Mouse (Mus musculus) heart, embryonic 11.5 days (tissue): ENCODE data around the gene Iqck. TPM values are rescaled to one million over a fixed set of nuclear protein-coding genes. Genes with fewer than 3 reads are reported as not detected.

Experiments
- ATAC-seq: fragments of 200-750 bp; cut with Nextera tagmentation; replicated peaks from 2 replicates; pipeline ENCODE4 v1.8.0; 2017; ENCODE audit warnings: moderate library complexity; ENCODE audit not compliant: insufficient number of reproducible peaks, low FRiP score, low TSS enrichment
- H3K27ac ChIP-seq: fragments of 300-500 bp; sonication (generic); 2 replicates; pipeline ENCODE4 v1.5.1; 2014; ENCODE audit warnings: mild to moderate bottlenecking, low read depth, low read length
- H3K27me3 ChIP-seq: fragments of 300-500 bp; sonication (generic); 2 replicates; pipeline ENCODE4 v1.6.1; 2014; ENCODE audit warnings: mild to moderate bottlenecking, low read length, mixed read lengths; ENCODE audit not compliant: control insufficient read depth, insufficient read depth
- H3K36me3 ChIP-seq: fragments of 300-500 bp; sonication (generic); 2 replicates; pipeline ENCODE4 v1.6.1; 2014; ENCODE audit warnings: mild to moderate bottlenecking, low read length, moderate library complexity, mixed read lengths; ENCODE audit not compliant: control insufficient read depth, insufficient read depth
- H3K4me1 ChIP-seq: fragments of 300-500 bp; sonication (generic); 2 replicates; pipeline ENCODE4 v1.6.1; 2014; ENCODE audit warnings: low read length; ENCODE audit not compliant: control insufficient read depth, insufficient read depth
- H3K4me2 ChIP-seq: fragments of 300-500 bp; sonication (generic); 2 replicates; pipeline ENCODE4 v1.6.1; 2014; ENCODE audit warnings: mild to moderate bottlenecking, moderate library complexity
- H3K4me3 ChIP-seq: fragments of 300-500 bp; sonication (generic); 2 replicates; pipeline ENCODE4 v1.5.1; 2014; ENCODE audit warnings: low read depth, low read length
- H3K9ac ChIP-seq: fragments of 300-500 bp; sonication (generic); 2 replicates; pipeline ENCODE4 v1.6.1; 2014; ENCODE audit warnings: mild to moderate bottlenecking, low read depth, low read length, moderate library complexity
- H3K9me3 ChIP-seq: fragments of 300-500 bp; sonication (generic); replicated peaks from 2 replicates; pipeline ENCODE4 v1.6.1; 2016; ENCODE audit warnings: low read length; ENCODE audit not compliant: control insufficient read depth
- WGBS: fragments of 180-500 bp; shearing (Covaris S2); extraction: QIAGEN DNeasy Blood & Tissue Kit; methylation state at CpG from one replicate; pipeline ENCODE4 v1.1.7; 2014; ENCODE audit not compliant: insufficient replicate concordance; 5-methylcytosine and 5-hydroxymethylcytosine counted together
- polyA plus RNA-seq: library from polyadenylated mRNA; unstranded; fragments of >200 nt; fragmentation: Nextera tagmentation; extraction: Ambion mirVana; gene quantifications from 2 replicates; pipeline ENCODE4 v1.2.1, GENCODE M21; 2014

The Iqck gene
- polyA plus RNA-seq, 1 experiment from 2014 or later, result 1.2 TPM

DNA sequence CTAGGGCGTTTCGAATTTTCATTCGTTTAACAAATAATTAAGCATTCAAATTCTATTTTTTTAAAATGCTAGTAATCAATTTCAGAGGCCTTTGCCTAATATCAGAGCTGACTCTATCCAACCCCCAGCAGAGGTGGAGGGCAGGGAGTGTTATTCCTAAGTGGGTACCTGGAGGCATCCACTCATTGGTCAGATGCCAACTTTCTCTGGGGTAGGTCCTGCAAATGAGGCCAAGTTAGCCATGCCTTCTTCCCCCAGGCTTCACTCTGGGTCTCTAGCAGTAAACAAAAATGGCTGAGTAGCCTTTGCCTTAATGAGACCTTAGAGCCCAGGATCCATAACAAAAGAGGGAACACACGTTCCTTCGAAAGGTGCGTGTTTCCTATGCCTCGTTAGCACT is 123.6 kb downstream of the Iqck start:
- no peak overlapping the region for H3K27ac ChIP-seq
- H3K4me1 ChIP-seq, result peaks cover 5% of the 10 kb centered on the region; the same call in 1 of the 2 replicates
- no peak overlapping the region for H3K9ac ChIP-seq
- no peaks in the 10 kb centered on the region for H3K36me3 ChIP-seq
- H3K4me2 ChIP-seq, result no peak overlapping the region
- 77% methylated on average over 7 of the region's 7 CpGs for WGBS
- no peak for ATAC-seq
- H3K9me3 ChIP-seq, result no peaks in the 10 kb centered on the region
- H3K4me3 ChIP-seq, result no peak overlapping the region
- no peaks in the 10 kb centered on the region for H3K27me3 ChIP-seq

DNA sequence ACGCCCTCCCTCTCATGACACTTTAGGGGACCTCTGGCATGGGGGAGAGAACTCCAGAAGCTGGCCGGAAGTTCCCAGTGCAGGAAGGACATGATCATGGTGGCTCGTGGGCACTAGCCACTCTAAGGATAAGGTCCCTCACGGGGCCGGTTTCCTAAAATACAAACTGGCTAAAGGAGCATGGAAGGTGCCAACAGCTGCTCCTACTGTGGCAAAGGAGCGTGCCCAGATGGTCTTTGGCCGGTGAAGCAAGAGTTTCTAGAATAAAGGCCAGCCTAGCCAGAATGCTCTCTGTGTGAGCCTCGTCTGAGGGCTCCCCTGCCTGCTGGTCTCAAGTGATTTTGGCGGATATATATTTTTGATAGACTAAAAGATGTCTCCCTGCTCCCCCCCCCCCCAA is 124.2 kb downstream of the Iqck start:
- H3K27ac ChIP-seq, result no peak overlapping the region
- H3K4me3 ChIP-seq, result no peak overlapping the region
- H3K4me2 ChIP-seq, result no peak overlapping the region
- H3K36me3 ChIP-seq, result no peaks in the 10 kb centered on the region
- 70% methylated on average over 9 of the region's 9 CpGs for WGBS
- H3K9me3 ChIP-seq, result no peaks in the 10 kb centered on the region
- H3K4me1 ChIP-seq, result peaks cover 5% of the 10 kb centered on the region; the same call in 1 of the 2 replicates
- H3K27me3 ChIP-seq, result no peaks in the 10 kb centered on the region
- ATAC-seq, result no peak
- no peak overlapping the region for H3K9ac ChIP-seq

DNA sequence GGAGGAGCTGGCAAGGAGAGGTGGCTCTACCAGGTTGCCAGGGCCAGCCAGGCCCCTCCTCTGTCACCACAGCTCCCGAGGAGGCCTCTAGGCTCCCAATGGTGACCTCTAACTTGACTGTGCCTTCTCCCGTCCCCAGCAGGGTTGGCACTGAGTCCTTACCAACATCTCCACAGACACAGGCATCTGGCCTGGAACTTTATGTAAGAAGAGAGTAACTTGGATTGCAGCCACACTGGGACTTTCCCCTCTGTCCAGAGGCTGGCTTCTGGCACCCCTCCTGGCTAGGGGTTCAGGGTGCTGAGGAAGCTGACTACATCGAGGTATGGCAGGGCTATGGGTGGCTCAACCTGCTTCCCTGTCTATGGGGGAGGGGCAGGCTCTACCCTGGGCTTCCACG is 125.8 kb downstream of the Iqck start:
- no peak for ATAC-seq
- WGBS, result 82% methylated on average over 4 of the region's 4 CpGs

DNA sequence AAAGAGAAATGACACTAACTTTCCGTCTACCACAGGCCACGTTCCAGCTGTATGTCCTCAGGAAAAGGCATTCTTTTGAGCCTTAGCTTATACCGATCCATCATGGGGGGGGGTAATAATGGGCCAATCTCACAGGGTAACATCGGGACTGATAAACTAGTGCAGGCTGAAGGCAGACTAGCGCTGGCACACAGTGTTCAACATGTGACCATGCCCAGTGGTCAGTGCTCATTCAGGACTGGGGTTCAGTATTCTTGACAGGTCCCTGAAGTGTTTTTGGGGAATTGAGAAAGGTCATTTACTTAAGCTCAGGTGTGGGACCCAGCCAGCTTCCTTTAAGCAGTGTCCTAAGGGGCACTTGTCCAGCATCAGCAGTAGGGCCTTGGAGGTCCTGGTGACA is 126.3 kb downstream of the Iqck start:
- Histone ChIP-seq H3K27me3 (no peaks in the 10 kb centered on the region), H3K9ac (no peak overlapping the region), H3K4me1 (no peaks in the 10 kb centered on the region), H3K36me3 (no peaks in the 10 kb centered on the region), H3K9me3 (no peaks in the 10 kb centered on the region), H3K4me3 (no peak overlapping the region), H3K4me2 (no peak overlapping the region), H3K27ac (no peak overlapping the region)
- 83% methylated on average over 5 of the region's 5 CpGs for WGBS
- ATAC-seq, result no peak

More for the DNA sequence above, 125.8 kb downstream of the Iqck start:
- Histone ChIP-seq H3K4me1 (peaks cover 1% of the 10 kb centered on the region; the same call in 1 of the 2 replicates), H3K9me3 (no peaks in the 10 kb centered on the region), H3K27me3 (no peaks in the 10 kb centered on the region), H3K9ac (no peak overlapping the region), H3K36me3 (no peaks in the 10 kb centered on the region), H3K27ac (no peak overlapping the region), H3K4me3 (no peak overlapping the region), H3K4me2 (no peak overlapping the region)

DNA sequence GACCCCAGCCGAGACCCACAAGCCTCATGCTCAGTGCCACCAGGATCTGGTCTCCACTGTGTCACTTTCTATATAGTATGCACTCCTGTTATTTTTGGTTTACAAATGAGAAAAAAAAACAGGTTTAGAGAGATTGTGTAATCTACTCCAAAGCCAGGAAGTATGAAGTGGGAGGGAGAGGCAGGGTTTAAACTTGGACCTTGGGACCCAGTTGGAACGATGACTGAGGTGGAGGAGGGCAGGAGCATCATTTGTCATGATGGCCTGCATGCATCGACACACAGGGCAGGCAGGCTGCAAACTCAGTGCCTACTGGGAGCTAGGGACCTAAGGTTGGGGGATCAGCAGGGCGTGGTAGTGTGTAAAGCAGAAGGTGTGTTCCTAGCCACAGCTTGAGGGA is 127.0 kb downstream of the Iqck start:
- Histone ChIP-seq H3K27ac (no peak overlapping the region), H3K4me1 (no peaks in the 10 kb centered on the region), H3K36me3 (no peaks in the 10 kb centered on the region), H3K9me3 (no peaks in the 10 kb centered on the region), H3K9ac (no peak overlapping the region), H3K27me3 (no peaks in the 10 kb centered on the region), H3K4me3 (no peak overlapping the region), H3K4me2 (no peak overlapping the region)
- no peak for ATAC-seq
- WGBS, result 78% methylated on average over 4 of the region's 4 CpGs

DNA sequence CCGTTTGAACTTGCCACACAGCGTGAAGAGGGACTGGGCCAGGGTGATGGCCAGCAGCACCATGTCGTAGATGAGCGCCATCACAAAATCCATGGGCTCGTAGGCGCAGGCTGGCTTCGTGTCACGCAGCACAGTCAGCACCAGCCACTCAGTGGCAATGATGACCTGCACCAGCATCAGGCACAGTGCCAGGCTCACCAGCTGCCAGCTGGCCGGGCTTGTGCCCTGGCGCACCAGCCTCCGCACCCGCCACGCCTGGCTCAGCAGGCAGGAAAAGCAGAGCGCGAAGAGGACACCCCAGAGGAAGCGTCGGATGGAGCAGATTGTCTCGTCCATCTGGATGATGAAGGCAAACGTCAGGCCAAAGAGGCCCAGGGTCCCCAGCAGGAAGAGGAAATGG is 128.4 kb downstream of the Iqck start:
- no peak overlapping the region for H3K4me2 ChIP-seq
- no peaks in the 10 kb centered on the region for H3K36me3 ChIP-seq
- no peaks in the 10 kb centered on the region for H3K4me1 ChIP-seq
- H3K9me3 ChIP-seq, result no peaks in the 10 kb centered on the region
- H3K9ac ChIP-seq, result no peak overlapping the region
- no peak for ATAC-seq
- 83% methylated on average over 19 of the region's 19 CpGs for WGBS
- no peaks in the 10 kb centered on the region for H3K27me3 ChIP-seq
- no peak overlapping the region for H3K27ac ChIP-seq
- no peak overlapping the region for H3K4me3 ChIP-seq

DNA sequence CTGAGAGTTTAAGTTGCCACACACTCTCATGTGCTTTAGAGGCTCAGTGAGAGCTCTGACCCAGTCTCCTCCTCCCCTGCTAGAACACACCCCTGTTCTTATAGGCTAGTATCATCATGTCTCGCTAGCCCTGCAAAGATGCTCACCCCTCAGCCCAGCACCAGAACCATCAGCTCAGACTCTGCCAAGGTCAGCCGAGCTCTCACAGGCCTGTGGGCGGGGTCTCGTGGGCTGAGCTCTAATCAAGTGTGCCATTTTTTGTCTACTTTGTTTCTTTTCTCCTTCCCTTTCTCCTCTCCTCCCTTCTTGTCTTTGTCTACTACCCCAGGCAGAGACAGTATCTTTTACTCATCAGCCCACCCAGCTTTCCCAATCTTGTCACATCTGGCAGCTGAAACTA is 130.2 kb downstream of the Iqck start:
- H3K9me3 ChIP-seq, result no peaks in the 10 kb centered on the region
- WGBS, result 82% methylated on average over 4 of the region's 4 CpGs
- no peak overlapping the region for H3K4me2 ChIP-seq
- no peak overlapping the region for H3K27ac ChIP-seq
- H3K9ac ChIP-seq, result no peak overlapping the region
- no peak for ATAC-seq
- 0 out of 2 replicates have a peak, but pooled peaks cover 3% of the 10 kb centered on the region for H3K27me3 ChIP-seq
- no peaks in the 10 kb centered on the region for H3K36me3 ChIP-seq
- no peaks in the 10 kb centered on the region for H3K4me1 ChIP-seq
- no peak overlapping the region for H3K4me3 ChIP-seq

DNA sequence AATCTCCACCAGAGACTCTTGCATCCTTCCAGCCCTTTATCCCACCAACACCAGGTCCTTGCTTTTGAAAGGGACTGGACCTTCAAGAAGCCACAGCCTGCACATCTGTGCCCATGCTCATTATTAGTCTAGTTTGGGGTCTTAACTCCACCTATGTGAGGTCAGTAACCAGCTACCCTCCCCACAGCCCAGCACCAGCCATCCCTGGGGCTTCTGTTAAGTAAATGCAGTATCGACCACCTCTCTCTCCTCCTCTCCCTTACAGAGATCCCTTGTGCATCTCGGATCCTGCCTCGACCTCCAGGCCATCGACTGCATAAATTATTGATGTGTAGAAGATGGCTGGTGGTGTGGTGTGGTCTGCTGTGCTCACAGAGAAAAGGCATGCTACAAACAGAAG is 130.8 kb downstream of the Iqck start:
- H3K9ac ChIP-seq, result no peak overlapping the region
- H3K4me3 ChIP-seq, result no peak overlapping the region
- H3K4me1 ChIP-seq, result no peaks in the 10 kb centered on the region
- ATAC-seq, result no peak
- 77% methylated on average over 4 of the region's 4 CpGs for WGBS
- H3K9me3 ChIP-seq, result no peaks in the 10 kb centered on the region
- no peaks in the 10 kb centered on the region for H3K36me3 ChIP-seq
- H3K27me3 ChIP-seq, result 0 out of 2 replicates have a peak, but pooled peaks cover 3% of the 10 kb centered on the region
- no peak overlapping the region for H3K4me2 ChIP-seq
- no peak overlapping the region for H3K27ac ChIP-seq

DNA sequence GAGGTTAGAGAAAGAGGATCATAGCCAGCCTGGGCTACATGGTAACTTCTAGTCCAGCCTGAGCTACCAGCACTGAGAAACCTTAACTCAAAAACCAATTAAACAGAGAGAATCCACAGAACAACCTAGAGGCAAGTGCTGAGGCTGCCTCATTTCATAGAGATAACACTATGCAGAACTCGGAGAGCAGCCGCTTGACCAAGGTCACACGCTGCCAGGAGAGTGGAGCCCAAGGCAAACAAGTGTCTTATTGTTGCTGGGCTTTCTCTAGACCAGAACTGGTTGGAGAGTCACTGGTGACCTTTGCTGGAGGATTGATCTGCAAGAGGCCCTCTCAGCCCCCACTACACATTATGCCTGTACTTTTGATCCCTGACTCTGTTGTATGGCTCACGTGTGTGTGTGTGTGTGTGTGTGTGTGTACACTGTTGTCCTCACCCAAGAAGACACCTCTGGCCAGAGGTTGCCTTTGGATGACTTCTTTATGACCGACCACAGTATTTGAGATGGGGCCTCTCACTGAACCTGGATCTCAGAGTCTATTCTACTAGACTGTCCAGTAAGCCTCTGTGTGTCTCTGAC is 133.8 kb downstream of the Iqck start:
- no peak for ATAC-seq
- peaks cover 2% of the 10 kb centered on the region; the same call in 1 of the 2 replicates for H3K4me1 ChIP-seq
- no peaks in the 10 kb centered on the region for H3K9me3 ChIP-seq
- 0 out of 2 replicates have a peak, but pooled peaks cover 8% of the 10 kb centered on the region for H3K27me3 ChIP-seq
- H3K27ac ChIP-seq, result no peak overlapping the region
- no peak overlapping the region for H3K4me2 ChIP-seq
- H3K9ac ChIP-seq, result no peak overlapping the region
- H3K36me3 ChIP-seq, result no peaks in the 10 kb centered on the region
- 53% methylated on average over 5 of the region's 5 CpGs for WGBS
- no peak overlapping the region for H3K4me3 ChIP-seq
